Mouse (Mus musculus) spleen, adult 2 months (tissue): ENCODE data around the gene Cobll1.

Experiments
- CTCF ChIP-seq: fragments of 200-500 bp; IDR thresholded peaks from 2 replicates; pipeline ENCODE4 v1.5.1; 2011; ENCODE audit warnings: mild to moderate bottlenecking, inconsistent platforms; ENCODE audit not compliant: insufficient read depth, insufficient read length, insufficient replicate concordance; ENCODE audit errors: extremely low read depth
- POLR2A ChIP-seq: fragments of 200-500 bp; IDR thresholded peaks from 2 replicates; pipeline ENCODE4 v1.6.1; 2011; ENCODE audit warnings: low read depth, low read length, inconsistent platforms

DNA sequence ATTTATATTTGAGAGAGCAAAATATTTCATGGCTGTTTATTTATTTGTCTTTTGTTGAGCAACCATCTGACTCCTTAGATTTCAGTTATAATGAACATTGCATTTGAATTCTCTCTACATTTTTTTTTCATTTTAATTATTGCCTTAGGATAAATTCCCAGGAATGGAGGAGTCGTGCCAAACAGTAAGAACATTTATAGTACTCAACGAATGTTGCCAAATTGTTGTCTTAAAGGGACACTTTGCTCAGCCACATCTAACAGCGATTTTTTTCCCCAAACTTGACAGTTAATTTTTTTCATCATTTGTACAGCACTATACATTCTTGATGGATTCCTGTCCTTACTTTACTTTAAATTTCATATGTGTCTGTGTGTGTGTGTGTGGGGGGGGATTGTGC lies 167.0 kb downstream of the Cobll1 start:
- TF ChIP-seq CTCF (no peak), POLR2A (no peak)
